Mouse (Mus musculus) CD4-positive, CD25-positive, alpha-beta regulatory T cell, adult 9 weeks (primary cell): ENCODE results near the gene Gm3336. TPM values are rescaled to one million over a fixed set of nuclear protein-coding genes. Genes with fewer than 3 reads are reported as not detected.

ENCODE experiments used
- polyA plus RNA-seq: library from polyadenylated mRNA; unstranded; fragments of 100-300 nt; shearing (Covaris generic); gene quantifications from one replicate; pipeline ENCODE4 v1.2.1, GENCODE M21; 2017

Gene Gm3336
- polyA plus RNA-seq = not detected

DNA sequence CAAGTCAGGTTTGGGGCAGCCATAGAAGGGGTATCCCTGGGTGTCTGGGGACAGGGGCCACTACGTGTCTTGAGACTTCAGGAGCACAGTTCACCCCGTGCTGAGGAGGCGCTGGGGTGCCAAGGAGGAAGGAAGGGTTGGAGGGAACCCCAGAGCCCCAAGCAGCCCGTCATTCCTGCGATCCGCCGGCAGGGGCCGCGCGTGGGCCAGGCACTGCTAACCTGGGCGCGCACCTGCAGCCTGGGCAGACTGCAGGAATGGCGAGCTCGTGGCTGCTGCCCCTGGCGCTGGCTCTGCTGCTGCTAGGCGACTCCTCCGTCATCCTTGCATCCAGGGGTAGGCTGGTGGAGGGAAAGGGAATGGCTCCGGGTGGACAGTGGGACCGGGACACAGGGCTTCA, at the start of gene Gm3336:
Gm3336 (plus strand) TSS at position 247 of the 400 bp plus-strand sequence.

DNA sequence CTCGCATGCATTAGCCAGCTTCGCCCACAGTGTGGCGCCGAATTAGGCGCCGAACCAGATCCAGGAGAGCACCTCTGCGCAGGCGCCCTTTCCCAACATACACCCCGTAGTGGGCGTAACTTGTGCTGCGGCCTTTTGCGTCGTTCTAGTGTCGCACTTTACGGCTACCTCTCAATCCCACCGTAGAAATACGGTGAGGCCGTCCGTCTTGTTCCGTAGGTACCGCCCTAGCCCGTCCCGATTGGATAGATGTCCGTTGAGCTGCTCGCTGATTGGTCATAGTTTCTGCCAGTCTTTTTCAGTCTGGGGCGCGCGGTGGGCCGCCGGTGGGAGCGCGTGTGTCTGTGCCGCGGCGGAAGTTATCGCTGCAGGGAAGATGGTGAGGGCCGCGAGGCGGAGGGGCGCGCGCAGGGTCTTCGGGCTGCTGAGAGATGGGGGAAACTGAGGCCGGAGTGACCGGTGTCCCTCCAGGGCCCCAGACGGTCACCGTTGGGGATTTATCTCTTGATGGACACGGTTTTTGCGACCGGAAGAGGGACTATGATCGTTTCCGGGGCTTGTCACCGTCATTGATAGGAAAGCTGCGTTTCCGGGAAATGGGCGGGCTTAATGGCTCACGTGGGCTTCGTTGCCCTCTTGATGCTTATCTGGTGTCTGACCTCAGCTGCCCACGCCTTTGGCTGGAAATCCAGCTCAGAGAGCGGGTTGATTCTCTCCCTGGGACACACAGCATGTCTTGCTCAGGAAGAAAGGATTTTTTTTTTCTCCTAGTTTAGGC, 45.1 kb upstream of the Gm3336 start, which contains the start of gene Lsm4:
Lsm4 (plus strand) TSS at position 170 of the 778 bp plus-strand sequence.

DNA sequence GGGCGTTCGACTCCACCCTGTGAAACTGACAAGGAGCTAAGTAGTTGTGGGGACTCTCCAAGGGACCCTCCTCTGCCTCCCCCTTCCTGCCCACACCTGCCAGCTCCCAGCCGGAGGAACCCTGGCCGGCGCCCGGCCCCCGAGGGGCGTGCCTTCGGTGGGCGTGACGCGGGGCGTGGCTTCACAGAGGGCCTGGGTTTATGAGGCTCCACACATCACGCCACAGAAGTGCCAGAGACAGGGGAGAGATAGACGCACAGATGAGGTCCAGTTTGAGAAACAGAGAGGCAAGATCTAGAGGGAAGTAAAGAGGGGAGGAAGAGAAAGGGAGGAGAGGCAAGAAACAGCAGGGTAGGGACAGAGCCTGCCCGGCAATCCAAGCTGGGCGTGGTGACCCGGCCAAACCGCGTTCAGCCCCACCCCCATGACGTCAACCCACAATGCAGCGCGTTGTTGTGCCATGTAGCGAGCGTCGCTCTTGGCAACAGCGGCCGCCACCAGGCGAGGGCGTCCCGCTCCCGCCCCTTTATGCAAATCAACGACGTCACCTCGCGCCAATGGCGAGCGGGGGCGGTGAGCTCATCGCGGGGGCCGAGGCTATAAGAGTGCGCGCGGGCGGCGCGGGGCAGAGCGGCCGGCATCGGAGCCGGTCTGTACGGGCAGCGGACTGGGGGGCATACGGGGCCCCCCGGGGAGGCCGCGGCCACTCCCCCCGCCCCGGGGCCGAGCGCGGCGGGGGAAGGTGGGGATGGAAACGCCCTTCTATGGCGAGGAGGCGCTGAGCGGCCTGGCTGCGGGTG, 19.8 kb upstream of the Gm3336 start, which contains the start of gene Jund:
Jund (plus strand) TSS at position 640 of the 800 bp plus-strand sequence.

DNA sequence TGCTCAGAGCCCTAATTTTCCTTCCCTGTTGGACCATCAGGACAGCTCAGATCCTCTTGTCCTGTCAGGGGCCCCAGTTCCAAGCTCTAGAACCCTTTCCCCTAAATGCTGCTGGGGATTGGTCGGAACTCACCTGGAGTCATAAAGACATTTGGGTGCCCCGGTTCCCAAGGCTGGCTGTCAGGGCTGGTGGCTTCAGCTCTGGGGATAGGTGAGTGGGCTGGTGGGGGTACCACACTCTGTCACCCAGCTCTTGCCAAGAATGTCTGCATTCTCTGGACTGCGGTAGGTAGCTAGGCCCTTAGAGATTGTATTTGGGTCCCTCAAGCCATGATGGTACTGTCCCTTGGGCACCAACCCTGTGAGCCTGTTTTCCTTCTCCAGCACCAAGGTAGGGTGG, 15.1 kb upstream of the Gm3336 start, which contains the start of gene Iqcn:
Iqcn (plus strand) TSS at position 171 of the 400 bp plus-strand sequence.

DNA sequence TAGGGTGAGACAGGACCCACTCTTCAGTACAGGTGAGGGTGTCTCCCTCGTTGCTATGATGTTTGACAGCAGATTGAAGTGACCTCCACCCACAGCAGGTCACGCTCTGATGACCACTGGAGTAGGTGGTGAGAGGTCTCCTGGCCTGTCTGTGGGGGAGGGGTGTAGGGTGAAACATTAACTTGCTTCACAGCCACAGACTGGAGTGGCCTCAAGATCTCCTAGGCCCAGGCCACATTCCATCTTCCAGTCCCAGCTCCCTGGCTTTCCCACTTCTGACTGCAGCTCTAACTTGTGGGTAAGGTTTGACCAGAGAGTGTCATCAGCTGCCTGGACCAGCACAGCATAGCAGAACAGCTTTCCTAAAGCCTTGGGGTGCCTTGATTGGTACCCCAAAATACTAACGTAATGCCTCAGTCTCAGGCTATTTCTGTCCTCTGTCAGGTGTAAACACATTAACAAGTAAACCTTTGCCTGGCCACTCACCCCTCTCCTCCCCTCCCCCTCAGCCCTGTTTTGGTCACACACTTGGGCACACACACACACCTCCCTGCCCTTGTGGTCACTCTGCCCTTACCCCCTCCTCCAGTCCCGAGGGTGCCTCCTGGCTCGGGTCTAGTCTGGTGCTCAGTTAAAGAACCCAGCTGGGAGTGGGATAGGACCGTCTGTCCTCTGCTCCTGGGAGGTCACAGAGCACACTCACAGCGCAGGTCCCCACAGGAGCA, 5.3 kb downstream of the Gm3336 start, which contains the start of gene Pde4c:
Pde4c (plus strand) TSS at position 235 of the 725 bp plus-strand sequence.

DNA sequence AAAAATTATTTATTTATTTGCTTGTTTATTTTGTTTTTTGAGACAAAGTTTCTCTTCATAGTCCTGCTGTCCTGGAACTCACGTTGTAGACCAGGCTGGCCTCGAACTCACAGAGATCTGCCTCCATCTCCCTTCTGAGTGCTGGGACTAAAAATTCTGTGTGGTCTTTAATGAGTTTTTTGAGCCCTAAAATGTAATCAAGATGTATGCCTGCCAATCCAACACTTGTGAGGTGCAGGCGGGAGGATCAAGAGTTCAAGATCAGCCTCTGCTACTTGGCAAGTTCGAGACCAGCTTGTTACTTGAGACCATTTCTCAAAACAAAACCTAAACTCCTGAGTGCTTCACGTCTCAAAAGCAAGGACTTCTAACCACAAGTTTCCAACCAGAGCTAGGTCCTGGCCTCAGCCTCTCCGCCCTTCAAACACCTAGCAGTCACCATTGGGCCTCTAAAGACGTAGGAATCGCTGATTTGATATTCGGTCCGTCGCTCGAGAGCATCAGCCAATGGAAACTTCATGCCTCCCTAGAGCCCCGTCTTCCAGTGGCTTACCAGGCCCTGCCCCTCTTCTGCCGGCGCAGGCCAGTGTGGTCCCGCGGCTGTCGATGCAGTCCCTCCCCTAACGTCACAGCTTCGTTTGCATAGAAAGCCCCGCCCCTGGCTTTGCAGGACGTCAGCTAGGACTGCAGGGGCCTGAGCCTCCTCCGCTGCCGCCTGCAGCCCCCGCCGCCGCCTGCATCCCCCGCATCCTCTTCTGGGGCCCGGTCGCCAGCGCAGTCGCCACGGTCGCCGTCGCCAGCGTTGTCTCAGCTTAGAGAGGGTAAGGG, 35.9 kb downstream of the Gm3336 start, which contains the start of gene Rab3a:
Rab3a (plus strand) TSS at position 637 of the 828 bp plus-strand sequence.

DNA sequence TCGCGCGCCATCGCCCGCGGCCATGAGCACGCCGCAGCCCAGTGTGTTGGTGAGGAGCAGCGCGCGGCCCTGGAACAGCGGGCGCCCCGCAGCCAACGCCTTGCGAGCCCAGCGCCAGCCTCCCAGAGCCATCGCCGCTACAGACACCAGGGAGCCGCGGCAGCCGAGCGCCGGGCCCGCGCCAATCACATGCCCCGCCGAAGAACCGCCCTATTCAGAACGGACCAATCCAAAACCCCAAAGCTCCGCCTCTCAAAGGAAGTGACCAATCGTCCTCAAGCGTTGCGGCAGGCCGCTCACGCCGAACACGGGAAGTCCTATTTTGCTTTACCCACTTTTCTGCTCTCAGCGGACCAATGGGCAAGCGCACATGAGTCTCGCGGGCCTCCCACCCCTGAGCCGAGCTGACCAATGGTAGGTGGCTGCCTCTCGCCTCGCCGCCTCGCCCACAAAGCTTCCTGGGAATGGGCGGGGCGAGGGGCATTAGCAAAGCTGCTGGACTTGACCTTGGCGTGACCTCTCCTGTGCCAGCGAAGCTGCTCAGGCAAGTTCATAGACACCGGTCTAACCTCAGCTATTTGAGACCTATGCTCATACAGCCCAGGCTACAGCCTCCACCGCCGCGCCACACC, 42.5 kb downstream of the Gm3336 start, which contains the start of gene Mpv17l2:
Mpv17l2 (minus strand) TSS at position 172 of the 632 bp plus-strand sequence.

Other genes with a start within 250 kb of the Gm3336 start
- gene Klhl26, start 241.6 kb upstream of the Gm3336 start, polyA plus RNA-seq = 8.9 TPM
- gene Tmem59l, start 231.2 kb upstream of the Gm3336 start, polyA plus RNA-seq = not detected
- gene Crlf1, start 225.4 kb upstream of the Gm3336 start, polyA plus RNA-seq = not detected
- gene Rex1bd, start 211.8 kb upstream of the Gm3336 start, polyA plus RNA-seq = 138 TPM
- 1,281 TPM for gene Uba52, start 207.7 kb upstream of the Gm3336 start, polyA plus RNA-seq
- gene Fkbp8, start 190.8 kb upstream of the Gm3336 start, polyA plus RNA-seq = 424 TPM
- 106 TPM for gene Kxd1, start 190.6 kb upstream of the Gm3336 start, polyA plus RNA-seq
- 42.7 TPM for gene Ell, start 179.1 kb upstream of the Gm3336 start, polyA plus RNA-seq
- gene Isyna1, start 124.2 kb upstream of the Gm3336 start, polyA plus RNA-seq = 48.6 TPM
- 12.8 TPM for gene Ssbp4, start 109.7 kb upstream of the Gm3336 start, polyA plus RNA-seq
- gene Lrrc25, start 102.4 kb upstream of the Gm3336 start, polyA plus RNA-seq = 0.57 TPM
- gene Gdf15, start 86.1 kb upstream of the Gm3336 start, polyA plus RNA-seq = not detected
- 9.7 TPM for gene Pgpep1, start 58.2 kb upstream of the Gm3336 start, polyA plus RNA-seq
- 259 TPM for gene Lsm4, start 45.3 kb upstream of the Gm3336 start, polyA plus RNA-seq
- 12.8 TPM for gene Jund, start 19.6 kb upstream of the Gm3336 start, polyA plus RNA-seq
- 0.07 TPM for gene Iqcn, start 15.1 kb upstream of the Gm3336 start, polyA plus RNA-seq
- 0.41 TPM for gene Pde4c, start 5.2 kb downstream of the Gm3336 start, polyA plus RNA-seq
- gene Rab3a, start 36.1 kb downstream of the Gm3336 start, polyA plus RNA-seq = 9.9 TPM
- gene Mpv17l2, start 42.4 kb downstream of the Gm3336 start, polyA plus RNA-seq = 9.6 TPM
- 17.0 TPM for gene Pik3r2, start 58.2 kb downstream of the Gm3336 start, polyA plus RNA-seq
- 49.0 TPM for gene Mast3, start 86.5 kb downstream of the Gm3336 start, polyA plus RNA-seq
- 49.0 TPM for gene Il12rb1, start 89.9 kb downstream of the Gm3336 start, polyA plus RNA-seq
- gene Arrdc2, start 121.2 kb downstream of the Gm3336 start, polyA plus RNA-seq = 2.3 TPM
- gene Kcnn1, start 144.7 kb downstream of the Gm3336 start, polyA plus RNA-seq = not detected
- 78.6 TPM for gene Ccdc124, start 155.4 kb downstream of the Gm3336 start, polyA plus RNA-seq
- not detected for gene Slc5a5, start 174.2 kb downstream of the Gm3336 start, polyA plus RNA-seq
- 8,122 TPM for gene Rpl18a, start 178.9 kb downstream of the Gm3336 start, polyA plus RNA-seq
- gene Map1s, start 187.4 kb downstream of the Gm3336 start, polyA plus RNA-seq = 26.4 TPM